Mouse (Mus musculus): Measurements from ENCODE around the gene Pcgf6.
A peak's percentile ranks its signal among the peaks of the same experiment; 100 is the strongest.
"Not testable (repeated sequence)": the region's sequence is repeated elsewhere in the genome, so short reads cannot be mapped to it uniquely, and the experiment has no call there.

Gene Pcgf6

DNA sequence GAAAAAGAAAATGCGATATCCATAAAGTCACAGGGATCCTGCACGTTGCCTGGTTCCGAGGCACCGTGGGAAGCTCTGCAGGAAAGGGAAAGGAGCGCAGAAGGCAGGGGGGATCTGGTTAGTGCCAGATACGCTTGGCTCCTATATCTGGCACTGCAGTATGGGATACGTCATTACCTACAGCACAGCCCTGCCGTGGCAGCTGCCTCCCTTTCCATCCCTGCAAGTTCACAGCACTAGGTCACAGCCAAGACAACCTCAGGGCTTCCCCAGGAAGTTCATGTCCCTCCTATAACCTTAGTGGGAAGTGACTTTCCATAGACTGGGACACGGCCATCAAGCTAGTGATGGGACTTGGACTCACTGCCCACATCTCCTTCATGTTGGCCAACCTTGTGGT lies 54.6 kb downstream of the Pcgf6 start:
- DNase-seq, result no peak

DNA sequence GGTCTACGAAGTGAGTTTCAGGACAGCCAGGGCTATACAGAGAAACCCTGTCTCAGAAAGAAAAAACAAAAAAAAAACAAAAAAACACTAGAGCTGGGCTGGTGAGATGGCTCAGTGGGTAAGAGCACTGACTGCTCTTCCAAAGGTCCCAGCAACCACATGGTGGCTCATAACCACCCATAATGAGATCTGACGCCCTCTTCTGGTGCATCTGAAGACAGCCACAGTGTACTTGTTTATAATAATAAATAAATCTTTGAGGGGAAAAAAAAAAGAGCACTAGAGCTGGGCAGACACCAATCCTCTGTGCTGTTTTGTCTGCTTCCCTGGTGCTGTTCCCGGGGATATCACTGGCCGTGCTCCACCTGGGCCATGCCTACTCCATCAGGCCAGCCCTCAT lies 58.4 kb downstream of the Pcgf6 start:
- DNase-seq, result not testable (repeated sequence)

- DNase-seq, result peak; percentile 78 to 83
Measured at GRCm38 (mm10) chr19:46991145-46991544, 59.6 kb downstream of the Pcgf6 start.

GRCm38 (mm10) chr19:46990625-46991024 lies 60.1 kb downstream of the Pcgf6 start:
- DNase-seq, result not testable (repeated sequence)

DNA sequence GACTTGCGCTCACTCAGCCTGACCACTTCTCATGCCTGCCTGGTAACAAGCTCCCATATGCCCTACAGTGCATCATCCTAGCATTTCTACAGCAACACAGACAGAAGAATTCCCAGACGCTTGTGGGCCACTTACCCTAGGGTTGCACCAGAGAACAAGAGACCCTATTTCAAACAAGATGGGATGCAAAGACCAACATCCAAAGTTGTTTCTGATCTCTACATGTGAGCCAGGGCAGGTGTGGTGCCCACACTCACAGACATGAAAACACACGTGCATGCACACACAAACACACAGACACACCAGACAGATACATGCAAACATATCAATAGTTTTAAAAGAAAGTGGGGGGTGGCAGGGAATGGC lies 60.6 kb downstream of the Pcgf6 start:
- DNase-seq, result no peak

GRCm38 (mm10) chr19:46989479-46990152 lies 61.1 kb downstream of the Pcgf6 start:
- peak in 1 of 2 experiments; percentile 53 for DNase-seq

- DNase-seq, result peak; percentile 76 to 87
Measured at GRCm38 (mm10) chr19:46988231-46989087, 62.2 kb downstream of the Pcgf6 start.

GRCm38 (mm10) chr19:46987646-46988045 lies 63.1 kb downstream of the Pcgf6 start:
- peak; percentile 68 to 79 for DNase-seq

DNA sequence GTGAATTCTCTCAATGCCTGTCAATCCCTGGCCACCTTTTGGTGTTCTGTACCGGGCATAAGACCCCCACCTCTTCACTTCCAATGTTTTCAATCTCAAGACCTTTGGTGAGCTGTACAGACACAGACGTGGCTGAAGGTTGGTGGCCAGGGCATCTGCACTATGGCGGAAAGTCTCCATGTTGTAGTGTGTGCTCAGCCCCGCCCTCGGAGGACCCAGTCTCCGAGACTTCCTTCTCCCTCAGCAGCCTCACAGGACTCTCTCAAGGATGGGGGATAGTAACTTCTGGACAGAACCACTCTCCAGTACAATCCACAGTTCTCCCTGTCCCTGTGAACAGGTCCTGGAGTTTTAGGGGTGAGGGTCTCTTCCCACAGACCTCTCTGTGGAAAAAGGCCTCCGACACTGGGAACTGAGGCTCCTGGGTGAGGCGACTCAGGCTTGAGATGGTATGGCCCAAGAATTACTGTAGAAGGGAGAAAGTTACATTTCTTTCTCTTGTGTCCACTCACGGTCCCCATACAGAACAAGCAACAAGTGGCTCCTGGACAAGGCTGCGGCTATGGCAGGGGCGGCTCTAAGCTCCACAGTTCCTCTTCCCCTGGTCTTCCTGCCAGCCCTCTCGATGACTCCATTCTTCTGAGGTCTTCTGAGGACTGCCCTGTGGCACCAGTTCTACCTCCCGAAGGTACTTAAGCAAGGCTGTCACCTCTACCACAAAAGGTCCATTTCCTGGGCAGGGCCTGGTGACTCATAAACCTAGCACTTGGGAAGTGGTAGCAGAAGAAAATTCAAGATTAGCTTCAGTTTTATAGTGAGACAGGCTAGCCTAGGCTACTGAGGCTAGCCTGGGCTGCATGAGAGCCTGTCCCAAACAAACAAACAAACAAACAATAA lies 65.7 kb downstream of the Pcgf6 start:
- peak; percentile 72 to 79 for DNase-seq

- DNase-seq, result no peak
Measured at GRCm38 (mm10) chr19:46983966-46984380, 66.7 kb downstream of the Pcgf6 start.
